Mouse (Mus musculus): Measurements from ENCODE around the gene Cryz. TPM values are rescaled to one million over a fixed set of nuclear protein-coding genes. Genes with fewer than 3 reads are reported as not detected.

Gene Cryz
- total and polyA plus RNA-seq, 3 experiments: 10.7 to 21.6 TPM; not detected in 1

DNA sequence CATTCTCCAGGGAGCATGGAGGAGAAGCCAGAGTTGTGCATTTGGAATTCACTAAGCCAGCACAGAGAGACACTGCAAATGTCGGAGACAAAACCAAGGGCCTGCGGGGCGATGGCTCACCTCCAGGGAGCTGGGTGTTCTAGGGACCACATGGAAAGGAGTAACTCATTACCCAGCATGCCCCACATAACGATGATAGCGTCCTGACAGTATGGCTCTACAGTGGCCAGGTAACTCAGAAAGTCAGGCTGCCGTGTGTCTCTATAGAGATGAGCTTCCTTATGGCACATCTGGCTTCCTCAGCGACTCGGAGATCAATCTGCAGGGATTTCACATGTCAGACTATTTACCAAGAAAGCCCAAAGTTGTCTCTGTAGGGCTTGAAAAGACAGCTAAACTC is 18.3 kb downstream of the Cryz start:
- no peak for DNase-seq (ENCODE audit: low read depth, low spot score)
- no peak for TF ChIP-seq MAX (IDR thresholded peaks at IDR 0.05; ENCODE audit: low read length)
- no peak for TF ChIP-seq ZKSCAN1 (IDR thresholded peaks at IDR 0.05; ENCODE audit: low read depth, low read length)
- TF ChIP-seq ZC3H11A (IDR thresholded peaks at IDR 0.05; ENCODE audit: low read depth, low read length): no peak
- H3K36me3 ChIP-seq (ENCODE audit: control insufficient read depth in 1 of 2, insufficient read depth in 2 of 2, low read length in 2 of 2): no peaks in the 10 kb centered on the region; a peak in 1 of 4 replicates

DNA sequence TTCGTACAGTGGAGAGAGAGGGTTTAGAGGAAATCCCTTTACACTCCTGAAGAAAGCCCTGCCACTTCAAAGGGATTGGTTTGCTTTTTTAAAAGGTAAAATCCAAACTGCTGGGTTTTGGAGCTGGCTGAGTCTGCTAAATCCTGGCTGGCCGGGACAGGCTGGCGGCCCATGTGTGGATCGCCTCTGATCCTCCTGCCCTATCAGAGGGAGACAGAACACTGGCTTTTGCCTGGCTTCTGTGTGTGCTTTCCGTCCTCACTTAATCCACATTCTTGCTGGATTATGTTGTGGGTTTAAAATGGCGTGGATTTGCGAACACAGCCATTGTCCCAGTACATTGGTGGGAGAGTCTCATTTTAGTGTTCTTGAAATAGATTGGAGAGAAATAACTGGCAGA is 18.8 kb downstream of the Cryz start:
- H3K27ac ChIP-seq (ENCODE audit: control insufficient read depth, low read depth, low read length): no peak overlapping the region
- H3K4me3 ChIP-seq (ENCODE audit: control insufficient read depth in 1 of 2, insufficient read depth in 1 of 2, low read depth in 2 of 2, low read length in 2 of 2): no peak overlapping the region
- DNase-seq (ENCODE audit: low read depth, low spot score): no peak
- H3K79me2 ChIP-seq (ENCODE audit: control insufficient read depth, insufficient read depth, low read length, poor library complexity): no peaks in the 10 kb centered on the region
- H3K9me3 ChIP-seq (replicated peaks; ENCODE audit: insufficient read depth, low read length): no peaks in the 10 kb centered on the region
- no peaks in the 10 kb centered on the region for H3K27me3 ChIP-seq (ENCODE audit: control insufficient read depth in 1 of 2, insufficient read depth in 2 of 2, low read length in 2 of 2)
- no peak overlapping the region for H3K9ac ChIP-seq (ENCODE audit: control insufficient read depth, low read depth, low read length, poor library complexity, severe bottlenecking)
- H3K36me3 ChIP-seq (ENCODE audit: control insufficient read depth in 1 of 2, insufficient read depth in 2 of 2, low read length in 2 of 2): no peaks in the 10 kb centered on the region; a peak in 1 of 4 replicates
- TF ChIP-seq MYC (IDR thresholded peaks at IDR 0.05; ENCODE audit: low read depth, low read length): no peak
- TF ChIP-seq POLR2AphosphoS5 (IDR thresholded peaks at IDR 0.05; ENCODE audit: borderline replicate concordance, low read depth, low read length): no peak
- TF ChIP-seq POLR2AphosphoS2 (IDR thresholded peaks at IDR 0.05; ENCODE audit: low read length): no peak
- no peak for TF ChIP-seq MYB (IDR thresholded peaks at IDR 0.05; ENCODE audit: low read depth, low read length)
- no peak for TF ChIP-seq HCFC1 (IDR thresholded peaks at IDR 0.05; ENCODE audit: low read depth, low read length)
- TF ChIP-seq ZMIZ1 (IDR thresholded peaks at IDR 0.05; ENCODE audit: low read depth, low read length): no peak
- no peak for TF ChIP-seq BHLHE40 (IDR thresholded peaks at IDR 0.05; ENCODE audit: borderline replicate concordance, low read depth, low read length)
- TF ChIP-seq SIN3A (IDR thresholded peaks at IDR 0.05; ENCODE audit: low read length): no peak
- no peak for TF ChIP-seq GATA1 (IDR thresholded peaks at IDR 0.05; ENCODE audit: low read depth, low read length)
- no peak for TF ChIP-seq JUND (IDR thresholded peaks at IDR 0.05; ENCODE audit: low read depth, low read length)
- TF ChIP-seq ELF1 (IDR thresholded peaks at IDR 0.05; ENCODE audit: low read depth, low read length): no peak
- TF ChIP-seq E2F4 (IDR thresholded peaks at IDR 0.05; ENCODE audit: borderline replicate concordance, low read depth, low read length): no peak
- TF ChIP-seq GABPA (IDR thresholded peaks at IDR 0.05; ENCODE audit: low read depth, low read length): no peak
- TF ChIP-seq EP300 (IDR thresholded peaks at IDR 0.05; ENCODE audit: low read depth in 1 of 2, low read length in 2 of 2): no peak
- TF ChIP-seq NRF1 (IDR thresholded peaks at IDR 0.05; ENCODE audit: insufficient read depth, low read depth, low read length, poor library complexity, severe bottlenecking): no peak
- TF ChIP-seq CHD2 (IDR thresholded peaks at IDR 0.05; ENCODE audit: low read length): no peak
- TF ChIP-seq ZNF384 (IDR thresholded peaks at IDR 0.05; ENCODE audit: low read depth, low read length): no peak
- no peaks in the 10 kb centered on the region for H3K4me1 ChIP-seq (ENCODE audit: control insufficient read depth in 1 of 2, insufficient read depth in 2 of 2, low read length in 2 of 2)

More for the DNA sequence above, 18.3 kb downstream of the Cryz start:
- H3K79me2 ChIP-seq (ENCODE audit: control insufficient read depth, insufficient read depth, low read length, poor library complexity): no peaks in the 10 kb centered on the region
- no peaks in the 10 kb centered on the region for H3K4me1 ChIP-seq (ENCODE audit: control insufficient read depth in 1 of 2, insufficient read depth in 2 of 2, low read length in 2 of 2)
- no peak overlapping the region for H3K9ac ChIP-seq (ENCODE audit: control insufficient read depth, low read depth, low read length, poor library complexity, severe bottlenecking)
- no peaks in the 10 kb centered on the region for H3K9me3 ChIP-seq (replicated peaks; ENCODE audit: insufficient read depth, low read length)
- H3K4me3 ChIP-seq (ENCODE audit: control insufficient read depth in 1 of 2, insufficient read depth in 1 of 2, low read depth in 2 of 2, low read length in 2 of 2): no peak overlapping the region
- H3K27me3 ChIP-seq (ENCODE audit: control insufficient read depth in 1 of 2, insufficient read depth in 2 of 2, low read length in 2 of 2): no peaks in the 10 kb centered on the region
- no peak overlapping the region for H3K27ac ChIP-seq (ENCODE audit: control insufficient read depth, low read depth, low read length)

Data from MEL (cell line).